Comparison of ENCODE assay signal across 18 mouse cellular contexts in the genomic region with DNA sequence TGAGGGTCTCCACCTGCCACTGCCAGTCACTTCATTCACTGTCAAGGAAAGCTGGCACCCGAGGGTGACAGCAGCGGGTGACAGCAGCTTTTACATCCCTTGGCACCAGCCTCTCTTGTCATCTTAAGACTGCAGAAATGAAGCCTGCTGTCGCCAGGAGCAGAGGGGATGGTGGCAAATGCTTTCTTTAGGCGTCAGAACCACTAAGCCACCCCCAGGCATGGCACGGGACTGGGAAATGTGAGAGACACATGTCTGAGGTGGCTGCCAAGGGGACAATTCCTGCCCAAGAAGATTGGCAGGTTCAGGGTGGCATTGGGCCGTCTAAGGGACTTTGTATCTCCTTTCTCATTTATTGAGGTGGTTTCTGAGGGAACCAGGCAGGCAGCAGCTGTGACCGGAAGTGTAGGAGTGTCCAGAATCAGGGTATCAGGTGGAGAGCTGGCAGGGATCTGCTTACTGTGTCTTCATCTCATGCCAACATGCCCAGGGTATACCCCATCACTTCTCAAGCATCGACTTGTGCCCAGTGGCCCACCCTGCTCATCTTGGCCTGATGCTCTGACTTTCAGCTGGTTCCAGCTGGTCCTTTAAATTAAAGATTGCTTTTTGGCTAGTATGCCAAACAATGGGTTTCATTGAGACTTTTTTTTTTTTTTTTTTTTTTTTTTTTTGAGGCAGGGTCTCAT. TPM values are rescaled to one million over a fixed set of nuclear protein-coding genes. Genes with fewer than 3 reads are reported as not detected.
A peak's percentile ranks its signal among the peaks of the same experiment; 100 is the strongest.
DNase-seq lines count a peak whose midpoint lies in the region; ATAC-seq lines count a peak whose summit lies in the region.
"Had no signal": no experiment of that assay in that cellular context is flagged by ENCODE, and none has a peak within 500 bp of the region (broad histone marks: within the 10 kb centered on the region; RNA-seq: fewer than 3 reads in every experiment).

No protein-coding gene starts in this region.

- H3K4me3 ChIP-seq in hindbrain, embryonic 14.5 days (replicated peaks; ENCODE audit: low read length): no peak overlapping the region
- no peak overlapping the region for H3K4me3 ChIP-seq in hindbrain, embryonic 11.5 days (ENCODE audit: low read depth, low read length)
- no peak overlapping the region for H3K4me3 ChIP-seq in midbrain, embryonic 14.5 days (replicated peaks; ENCODE audit: low read depth, low read length)
- no peak overlapping the region for H3K4me3 ChIP-seq in midbrain, embryonic 15.5 days
- no peak overlapping the region for H3K4me3 ChIP-seq in forebrain, embryonic 16.5 days (replicated peaks; ENCODE audit: low read length)
- H3K4me3 ChIP-seq: left cerebral cortex, adult 2 months; limb, embryonic 15.5 days; stomach, embryonic 15.5 days had no signal

- no peak overlapping the region for H3K9ac ChIP-seq in hindbrain, embryonic 14.5 days
- no peak overlapping the region for H3K9ac ChIP-seq in hindbrain, embryonic 11.5 days (ENCODE audit: low read depth, low read length)
- no peak overlapping the region for H3K9ac ChIP-seq in midbrain, embryonic 14.5 days (replicated peaks; ENCODE audit: low read length)
- H3K9ac ChIP-seq in midbrain, embryonic 15.5 days: no peak overlapping the region
- no peak overlapping the region for H3K9ac ChIP-seq in forebrain, embryonic 16.5 days (replicated peaks; ENCODE audit: low read depth, low read length)
- H3K9ac ChIP-seq: limb, embryonic 15.5 days; liver, embryonic 14.5 days; lung, embryonic 14.5 days; stomach, embryonic 15.5 days had no signal

- H3K36me3 ChIP-seq in hindbrain, embryonic 14.5 days (replicated peaks; ENCODE audit: control insufficient read depth, insufficient read depth): no peaks in the 10 kb centered on the region
- no peaks in the 10 kb centered on the region for H3K36me3 ChIP-seq in hindbrain, embryonic 11.5 days (ENCODE audit: control insufficient read depth, insufficient read depth, low read length)
- H3K36me3 ChIP-seq in midbrain, embryonic 14.5 days (ENCODE audit: control insufficient read depth, insufficient read depth, low read length): no peaks in the 10 kb centered on the region
- H3K36me3 ChIP-seq in midbrain, embryonic 15.5 days (replicated peaks): no peaks in the 10 kb centered on the region
- H3K36me3 ChIP-seq in forebrain, embryonic 16.5 days (ENCODE audit: control insufficient read depth, insufficient read depth): no peaks in the 10 kb centered on the region
- H3K36me3 ChIP-seq: limb, embryonic 15.5 days; stomach, embryonic 15.5 days had no signal

- peak; percentile 62; the same call in 1 of the 2 replicates for ATAC-seq in hindbrain, embryonic 14.5 days (ENCODE audit: low FRiP score)
- ATAC-seq in hindbrain, embryonic 11.5 days (ENCODE audit: low FRiP score): no peak
- no peak for ATAC-seq in midbrain, embryonic 14.5 days (ENCODE audit: low FRiP score, low TSS enrichment)
- ATAC-seq in midbrain, embryonic 15.5 days (replicated peaks): no peak
- ATAC-seq in forebrain, embryonic 16.5 days: peak; percentile 82
- ATAC-seq: intestine, embryonic 16.5 days had no signal

- no peaks in the 10 kb centered on the region for H3K9me3 ChIP-seq in hindbrain, embryonic 14.5 days (ENCODE audit: control insufficient read depth, low read length)
- no peaks in the 10 kb centered on the region for H3K9me3 ChIP-seq in hindbrain, embryonic 11.5 days (ENCODE audit: control insufficient read depth, low read length)
- H3K9me3 ChIP-seq in midbrain, embryonic 14.5 days (ENCODE audit: control insufficient read depth, low read length): no peaks in the 10 kb centered on the region
- H3K9me3 ChIP-seq in midbrain, embryonic 15.5 days: no peaks in the 10 kb centered on the region
- H3K9me3 ChIP-seq in forebrain, embryonic 16.5 days (ENCODE audit: control insufficient read depth, low read length): no peaks in the 10 kb centered on the region
- H3K9me3 ChIP-seq: limb, embryonic 15.5 days; stomach, embryonic 15.5 days had no signal

- no peak overlapping the region for H3K4me2 ChIP-seq in hindbrain, embryonic 14.5 days (replicated peaks)
- H3K4me2 ChIP-seq in hindbrain, embryonic 11.5 days (replicated peaks; ENCODE audit: low read depth, low read length): no peak overlapping the region
- no peak overlapping the region for H3K4me2 ChIP-seq in midbrain, embryonic 14.5 days (ENCODE audit: low read length)
- H3K4me2 ChIP-seq in midbrain, embryonic 15.5 days: no peak overlapping the region
- H3K4me2 ChIP-seq in forebrain, embryonic 16.5 days (ENCODE audit: low read length): no peak overlapping the region
- H3K4me2 ChIP-seq: heart, embryonic 11.5 days; limb, embryonic 15.5 days; lung, embryonic 14.5 days; stomach, embryonic 15.5 days had no signal

- no peaks in the 10 kb centered on the region for H3K4me1 ChIP-seq in hindbrain, embryonic 14.5 days (replicated peaks; ENCODE audit: control insufficient read depth, insufficient read depth, low read length)
- H3K4me1 ChIP-seq in hindbrain, embryonic 11.5 days (replicated peaks; ENCODE audit: control insufficient read depth, insufficient read depth, low read length): no peaks in the 10 kb centered on the region
- H3K4me1 ChIP-seq in midbrain, embryonic 14.5 days (ENCODE audit: control insufficient read depth, insufficient read depth, low read length): no peaks in the 10 kb centered on the region
- H3K4me1 ChIP-seq in midbrain, embryonic 15.5 days: no peaks in the 10 kb centered on the region
- peaks cover 19% of the 10 kb centered on the region for H3K4me1 ChIP-seq in forebrain, embryonic 16.5 days (replicated peaks; ENCODE audit: control insufficient read depth, insufficient read depth, low read length)
- H3K4me1 ChIP-seq: stomach, embryonic 15.5 days had no signal

- H3K27ac ChIP-seq in hindbrain, embryonic 14.5 days: no peak overlapping the region
- no peak overlapping the region for H3K27ac ChIP-seq in hindbrain, embryonic 11.5 days (ENCODE audit: low read depth, low read length)
- no peak overlapping the region for H3K27ac ChIP-seq in midbrain, embryonic 14.5 days (replicated peaks; ENCODE audit: low read depth, low read length)
- no peak overlapping the region for H3K27ac ChIP-seq in midbrain, embryonic 15.5 days
- H3K27ac ChIP-seq in forebrain, embryonic 16.5 days (ENCODE audit: low read length): peak overlapping the region; percentile 88
- H3K27ac ChIP-seq: left cerebral cortex, adult 2 months; limb, embryonic 15.5 days; liver, embryonic 14.5 days; stomach, embryonic 15.5 days had no signal

- no peaks in the 10 kb centered on the region; the same call in 1 of the 2 replicates for H3K27me3 ChIP-seq in hindbrain, embryonic 14.5 days (ENCODE audit: control insufficient read depth, insufficient read depth, low read length)
- H3K27me3 ChIP-seq in hindbrain, embryonic 11.5 days (ENCODE audit: control insufficient read depth, insufficient read depth, low read length): no peaks in the 10 kb centered on the region; the same call in 1 of the 2 replicates
- H3K27me3 ChIP-seq in midbrain, embryonic 14.5 days (ENCODE audit: control insufficient read depth, insufficient read depth, low read length): no peaks in the 10 kb centered on the region
- H3K27me3 ChIP-seq in midbrain, embryonic 15.5 days (replicated peaks): no peaks in the 10 kb centered on the region
- no peaks in the 10 kb centered on the region for H3K27me3 ChIP-seq in forebrain, embryonic 16.5 days (replicated peaks; ENCODE audit: control insufficient read depth, insufficient read depth, low read length)
- H3K27me3 ChIP-seq: stomach, embryonic 15.5 days had no signal

- WGBS in hindbrain, embryonic 14.5 days: 65% methylated on average over 8 of the region's 8 CpGs
- WGBS in hindbrain, embryonic 11.5 days: 79% methylated on average over 8 of the region's 8 CpGs
- 76% methylated on average over 8 of the region's 8 CpGs for WGBS in midbrain, embryonic 14.5 days
- WGBS in midbrain, embryonic 15.5 days: 76% methylated on average over 8 of the region's 8 CpGs
- 27% methylated on average over 8 of the region's 8 CpGs for WGBS in forebrain, embryonic 16.5 days

- DNase-seq in hindbrain, embryonic 14.5 days (ENCODE audit: low spot score): peak; percentile 31
- DNase-seq in hindbrain, embryonic 11.5 days (ENCODE audit: low spot score): no peak
- DNase-seq in midbrain, embryonic 14.5 days: peak; percentile 22
- DNase-seq in thymus, postnatal 10 days (ENCODE audit: low spot score in 2 of 2): no peak
- no peak for DNase-seq in embryo, embryonic 10 days (ENCODE audit: low spot score)
- DNase-seq: adrenal gland, adult 2 months; cerebellum, adult 8-10 months; kidney, adult 9 months had no signal

RNA-seq across cellular contexts. Expression of gene Mocs3, which starts 17.9 kb away (rescaled TPM):
- polyA plus RNA-seq in hindbrain, embryonic 14.5 days (2014; fragmentation: Nextera tagmentation; extraction: Ambion mirVana): 11.7 and 12.5 TPM in 2 replicates
- polyA plus RNA-seq in hindbrain, embryonic 11.5 days (2014; fragmentation: Nextera tagmentation; extraction: Ambion mirVana): 8.5 and 8.8 TPM in 2 replicates
- 10.3 and 10.8 TPM in 2 replicates for polyA plus RNA-seq in midbrain, embryonic 14.5 days (2014; fragmentation: Nextera tagmentation; extraction: Ambion mirVana)
- 9.3 and 10.3 TPM in 2 replicates for polyA plus RNA-seq in midbrain, embryonic 15.5 days (2015; fragmentation: Nextera tagmentation; extraction: Ambion mirVana)
- polyA plus RNA-seq in forebrain, embryonic 16.5 days (2015; fragmentation: Nextera tagmentation; extraction: Ambion mirVana): 6.9 and 7.7 TPM in 2 replicates

RNA-seq across cellular contexts. Expression of gene Dpm1, which starts 17.9 kb away (rescaled TPM):
- polyA plus RNA-seq in hindbrain, embryonic 14.5 days (2014; fragmentation: Nextera tagmentation; extraction: Ambion mirVana): 58.7 and 60.1 TPM in 2 replicates
- 60.4 and 65.1 TPM in 2 replicates for polyA plus RNA-seq in hindbrain, embryonic 11.5 days (2014; fragmentation: Nextera tagmentation; extraction: Ambion mirVana)
- 61.1 and 75.4 TPM in 2 replicates for polyA plus RNA-seq in midbrain, embryonic 14.5 days (2014; fragmentation: Nextera tagmentation; extraction: Ambion mirVana)
- 42.7 and 56.4 TPM in 2 replicates for polyA plus RNA-seq in midbrain, embryonic 15.5 days (2015; fragmentation: Nextera tagmentation; extraction: Ambion mirVana)
- 56.1 and 65.9 TPM in 2 replicates for polyA plus RNA-seq in forebrain, embryonic 16.5 days (2015; fragmentation: Nextera tagmentation; extraction: Ambion mirVana)

RNA-seq across cellular contexts. Expression of gene Gm20716, which starts 18.1 kb away (rescaled TPM):
- 23.7 and 26.3 TPM in 2 replicates for polyA plus RNA-seq in hindbrain, embryonic 14.5 days (2014; fragmentation: Nextera tagmentation; extraction: Ambion mirVana)
- 24.0 and 31.3 TPM in 2 replicates for polyA plus RNA-seq in hindbrain, embryonic 11.5 days (2014; fragmentation: Nextera tagmentation; extraction: Ambion mirVana)
- 35.8 and 35.9 TPM in 2 replicates for polyA plus RNA-seq in midbrain, embryonic 14.5 days (2014; fragmentation: Nextera tagmentation; extraction: Ambion mirVana)
- 25.6 and 26.1 TPM in 2 replicates for polyA plus RNA-seq in midbrain, embryonic 15.5 days (2015; fragmentation: Nextera tagmentation; extraction: Ambion mirVana)
- 23.8 and 24.4 TPM in 2 replicates for polyA plus RNA-seq in forebrain, embryonic 16.5 days (2015; fragmentation: Nextera tagmentation; extraction: Ambion mirVana)
- polyA plus RNA-seq: adrenal gland, adult 2 months had no signal

RNA-seq across cellular contexts. Expression of gene Kcng1, which starts 33.2 kb away (rescaled TPM):
- polyA plus RNA-seq in hindbrain, embryonic 14.5 days (2014; fragmentation: Nextera tagmentation; extraction: Ambion mirVana): 0.87 and 1.4 TPM in 2 replicates
- 0.56 and 0.63 TPM in 2 replicates for polyA plus RNA-seq in hindbrain, embryonic 11.5 days (2014; fragmentation: Nextera tagmentation; extraction: Ambion mirVana)
- polyA plus RNA-seq in midbrain, embryonic 14.5 days (2014; fragmentation: Nextera tagmentation; extraction: Ambion mirVana): 2.0 and 3.0 TPM in 2 replicates
- polyA plus RNA-seq in midbrain, embryonic 15.5 days (2015; fragmentation: Nextera tagmentation; extraction: Ambion mirVana): 3.5 and 3.8 TPM in 2 replicates
- polyA plus RNA-seq in forebrain, embryonic 16.5 days (2015; fragmentation: Nextera tagmentation; extraction: Ambion mirVana): 15.3 and 16.1 TPM in 2 replicates
- polyA plus RNA-seq: C2C12 had no signal

RNA-seq across cellular contexts. Expression of gene Adnp, which starts 41.4 kb away (rescaled TPM):
- polyA plus RNA-seq in hindbrain, embryonic 14.5 days (2014; fragmentation: Nextera tagmentation; extraction: Ambion mirVana): 4.7 and 5.4 TPM in 2 replicates
- 2.8 and 8.5 TPM in 2 replicates for polyA plus RNA-seq in hindbrain, embryonic 11.5 days (2014; fragmentation: Nextera tagmentation; extraction: Ambion mirVana)
- polyA plus RNA-seq in midbrain, embryonic 14.5 days (2014; fragmentation: Nextera tagmentation; extraction: Ambion mirVana): 4.5 and 5.8 TPM in 2 replicates
- 13.9 and 15.9 TPM in 2 replicates for polyA plus RNA-seq in midbrain, embryonic 15.5 days (2015; fragmentation: Nextera tagmentation; extraction: Ambion mirVana)
- 2.8 and 3.6 TPM in 2 replicates for polyA plus RNA-seq in forebrain, embryonic 16.5 days (2015; fragmentation: Nextera tagmentation; extraction: Ambion mirVana)

Comparison
In these comparisons a context has a peak if more than half of its experiments do, and no peak if none do; other contexts are left out.
1. ATAC-seq: peak in hindbrain, embryonic 14.5 days (single experiment) and forebrain, embryonic 16.5 days (single experiment); none in hindbrain, embryonic 11.5 days (single experiment), midbrain, embryonic 14.5 days (single experiment) and midbrain, embryonic 15.5 days (single experiment).
2. DNase-seq: peak in hindbrain, embryonic 14.5 days (single experiment) and midbrain, embryonic 14.5 days (single experiment); none in hindbrain, embryonic 11.5 days (single experiment), thymus, postnatal 10 days (0 of 2) and embryo, embryonic 10 days (single experiment).